Mouse (Mus musculus) liver, embryonic 12.5 days (tissue): ENCODE data around the gene Sema4b. TPM values are rescaled to one million over a fixed set of nuclear protein-coding genes. Genes with fewer than 3 reads are reported as not detected.

Source experiments
- ATAC-seq: fragments of 200-750 bp; cut with Nextera tagmentation; 2 replicates; pipeline ENCODE4 v1.8.0; 2017; ENCODE audit warnings: moderate number of reproducible peaks, mild to moderate bottlenecking, moderate library complexity
- H3K27ac ChIP-seq: fragments of 300-500 bp; sonication (generic); 2 replicates; pipeline ENCODE4 v1.5.1; 2016; ENCODE audit warnings: mild to moderate bottlenecking
- H3K27me3 ChIP-seq: fragments of 300-500 bp; sonication (generic); replicated peaks from 2 replicates; pipeline ENCODE4 v1.6.1; 2016; ENCODE audit warnings: mild to moderate bottlenecking, moderate library complexity
- H3K36me3 ChIP-seq: fragments of 300-500 bp; sonication (generic); 2 replicates; pipeline ENCODE4 v1.6.1; 2016; ENCODE audit warnings: mild to moderate bottlenecking, moderate library complexity
- H3K4me1 ChIP-seq: fragments of 300-500 bp; sonication (generic); 2 replicates; pipeline ENCODE4 v1.6.1; 2016
- H3K4me2 ChIP-seq: fragments of 300-500 bp; sonication (generic); 2 replicates; pipeline ENCODE4 v1.6.1; 2016; ENCODE audit warnings: mild to moderate bottlenecking, moderate library complexity
- H3K4me3 ChIP-seq: fragments of 300-500 bp; sonication (generic); 2 replicates; pipeline ENCODE4 v1.5.1; 2016; ENCODE audit warnings: mild to moderate bottlenecking, moderate library complexity
- H3K9ac ChIP-seq: fragments of 300-500 bp; sonication (generic); 2 replicates; pipeline ENCODE4 v1.6.1; 2016; ENCODE audit warnings: mild to moderate bottlenecking, moderate library complexity
- H3K9me3 ChIP-seq: fragments of 300-500 bp; sonication (generic); replicated peaks from 2 replicates; pipeline ENCODE4 v1.6.1; 2016; ENCODE audit warnings: mild to moderate bottlenecking, moderate library complexity
- WGBS: fragments of 180-500 bp; shearing (Covaris S2); methylation state at CpG from one replicate; pipeline ENCODE4 v1.1.7; 2016; ENCODE audit not compliant: insufficient replicate concordance; 5-methylcytosine and 5-hydroxymethylcytosine counted together
- polyA plus RNA-seq: library from polyadenylated mRNA; unstranded; fragments of >200 nt; fragmentation: Nextera tagmentation; extraction: Ambion mirVana; gene quantifications from 2 replicates; pipeline ENCODE4 v1.2.1, GENCODE M21; 2016

The Sema4b gene
- polyA plus RNA-seq, 1 experiment from 2014 or later, result 17.9 TPM

GRCm38 (mm10) chr7:80199851-80200587 lies 13.4 kb downstream of the Sema4b start:
- 65% methylated on average over 11 of the region's 11 CpGs for WGBS
- peaks cover 90% of the 10 kb centered on the region for H3K4me1 ChIP-seq
- H3K27ac ChIP-seq, result peak overlapping the region; percentile 93
- peak overlapping the region; percentile 87 for H3K4me2 ChIP-seq
- no peaks in the 10 kb centered on the region for H3K9me3 ChIP-seq
- no peaks in the 10 kb centered on the region for H3K27me3 ChIP-seq
- peak overlapping the region; percentile 92 for H3K4me3 ChIP-seq
- ATAC-seq, result no peak
- peaks cover 46% of the 10 kb centered on the region for H3K36me3 ChIP-seq
- H3K9ac ChIP-seq, result peak overlapping the region; percentile 97

GRCm38 (mm10) chr7:80200588-80200945 lies 13.9 kb downstream of the Sema4b start:
- H3K4me1 ChIP-seq, result peaks cover 90% of the 10 kb centered on the region
- ATAC-seq, result no peak
- peak overlapping the region; percentile 87 for H3K4me2 ChIP-seq
- no peaks in the 10 kb centered on the region for H3K9me3 ChIP-seq
- H3K27ac ChIP-seq, result peak overlapping the region; percentile 93
- H3K9ac ChIP-seq, result peak overlapping the region; percentile 97
- peaks cover 46% of the 10 kb centered on the region for H3K36me3 ChIP-seq
- WGBS, result 71% methylated on average over 6 of the region's 6 CpGs
- H3K4me3 ChIP-seq, result peak overlapping the region; percentile 92
- H3K27me3 ChIP-seq, result no peaks in the 10 kb centered on the region

- H3K9ac ChIP-seq, result peak overlapping the region; percentile 97
- peaks cover 46% of the 10 kb centered on the region for H3K36me3 ChIP-seq
- WGBS, result 83% methylated on average over 5 of the region's 5 CpGs
- H3K4me2 ChIP-seq, result peak overlapping the region; percentile 87
- no peaks in the 10 kb centered on the region for H3K27me3 ChIP-seq
- H3K9me3 ChIP-seq, result no peaks in the 10 kb centered on the region
- ATAC-seq, result no peak
- H3K4me3 ChIP-seq, result peak overlapping the region; percentile 92
- peak overlapping the region; percentile 93 for H3K27ac ChIP-seq
- peaks cover 90% of the 10 kb centered on the region for H3K4me1 ChIP-seq
Observed at GRCm38 (mm10) chr7:80200963-80201539, 14.4 kb downstream of the Sema4b start.

GRCm38 (mm10) chr7:80201888-80202540 lies 15.4 kb downstream of the Sema4b start:
- Histone ChIP-seq H3K4me1 (peaks cover 91% of the 10 kb centered on the region), H3K4me2 (peak overlapping the region; percentile 87)

GRCm38 (mm10) chr7:80202961-80203360 lies 16.3 kb downstream of the Sema4b start:
- H3K36me3 ChIP-seq, result peaks cover 50% of the 10 kb centered on the region
- H3K4me1 ChIP-seq, result peaks cover 91% of the 10 kb centered on the region
- H3K4me3 ChIP-seq, result peak overlapping the region; percentile 36
- H3K4me2 ChIP-seq, result peak overlapping the region; percentile 87
- no peaks in the 10 kb centered on the region for H3K27me3 ChIP-seq
- peak overlapping the region; percentile 97 for H3K9ac ChIP-seq
- WGBS, result 54% methylated on average over 5 of the region's 5 CpGs
- ATAC-seq, result no peak
- no peaks in the 10 kb centered on the region for H3K9me3 ChIP-seq
- peak overlapping the region; percentile 93 for H3K27ac ChIP-seq

More at GRCm38 (mm10) chr7:80201888-80202540, 15.4 kb downstream of the Sema4b start:
- H3K27me3 ChIP-seq, result no peaks in the 10 kb centered on the region
- peak overlapping the region; percentile 36; the same call in 1 of the 2 replicates for H3K4me3 ChIP-seq
- H3K9ac ChIP-seq, result peak overlapping the region; percentile 97; the same call in 1 of the 2 replicates
- 89% methylated on average over 15 of the region's 15 CpGs for WGBS
- H3K9me3 ChIP-seq, result no peaks in the 10 kb centered on the region
- peaks cover 46% of the 10 kb centered on the region for H3K36me3 ChIP-seq
- no peak for ATAC-seq
- H3K27ac ChIP-seq, result peak overlapping the region; percentile 93

- Histone ChIP-seq H3K9ac (peak overlapping the region; percentile 97), H3K9me3 (no peaks in the 10 kb centered on the region), H3K27me3 (no peaks in the 10 kb centered on the region), H3K4me3 (peak overlapping the region; percentile 36), H3K36me3 (peaks cover 50% of the 10 kb centered on the region), H3K4me1 (peaks cover 96% of the 10 kb centered on the region), H3K27ac (peak overlapping the region; percentile 93), H3K4me2 (peak overlapping the region; percentile 87)
- no peak for ATAC-seq
- 19% methylated on average over 12 of the region's 12 CpGs for WGBS
Observed at GRCm38 (mm10) chr7:80203638-80204096, 17.0 kb downstream of the Sema4b start.

GRCm38 (mm10) chr7:80204362-80204761 lies 17.7 kb downstream of the Sema4b start:
- peaks cover 50% of the 10 kb centered on the region for H3K36me3 ChIP-seq
- 0 out of 2 replicates have a peak overlapping the region, but pooled peaks have one; percentile 36 for H3K4me3 ChIP-seq
- WGBS, result 67% methylated on average over 4 of the region's 4 CpGs
- no peak for ATAC-seq
- H3K9me3 ChIP-seq, result no peaks in the 10 kb centered on the region
- peak overlapping the region; percentile 87 for H3K4me2 ChIP-seq
- H3K27me3 ChIP-seq, result no peaks in the 10 kb centered on the region
- peaks cover 100% of the 10 kb centered on the region for H3K4me1 ChIP-seq
- peak overlapping the region; percentile 93 for H3K27ac ChIP-seq
- H3K9ac ChIP-seq, result peak overlapping the region; percentile 97; the same call in 1 of the 2 replicates

GRCm38 (mm10) chr7:80204961-80205360 lies 18.3 kb downstream of the Sema4b start:
- H3K4me2 ChIP-seq, result peak overlapping the region; percentile 87
- H3K36me3 ChIP-seq, result peaks cover 48% of the 10 kb centered on the region
- no peak for ATAC-seq
- H3K9me3 ChIP-seq, result no peaks in the 10 kb centered on the region
- H3K9ac ChIP-seq, result no peak overlapping the region
- H3K4me1 ChIP-seq, result peaks cover 100% of the 10 kb centered on the region
- no peak overlapping the region for H3K4me3 ChIP-seq
- H3K27ac ChIP-seq, result peak overlapping the region; percentile 100
- WGBS, result 43% methylated on average over 7 of the region's 7 CpGs
- no peaks in the 10 kb centered on the region for H3K27me3 ChIP-seq

- peaks cover 40% of the 10 kb centered on the region for H3K36me3 ChIP-seq
- H3K4me1 ChIP-seq, result peaks cover 100% of the 10 kb centered on the region
- H3K4me2 ChIP-seq, result peak overlapping the region; percentile 87
- peak overlapping the region; percentile 100 for H3K27ac ChIP-seq
- no peaks in the 10 kb centered on the region for H3K9me3 ChIP-seq
- WGBS, result 56% methylated on average over 12 of the region's 12 CpGs
- H3K27me3 ChIP-seq, result no peaks in the 10 kb centered on the region
- ATAC-seq, result no peak
- H3K9ac ChIP-seq, result peak overlapping the region; percentile 75
- H3K4me3 ChIP-seq, result no peak overlapping the region
Observed at GRCm38 (mm10) chr7:80205705-80206589, 19.3 kb downstream of the Sema4b start.

- peak overlapping the region; percentile 75 for H3K9ac ChIP-seq
- peak overlapping the region; percentile 42 for H3K4me3 ChIP-seq
- peak overlapping the region; percentile 87 for H3K4me2 ChIP-seq
Observed at GRCm38 (mm10) chr7:80207314-80207731, 20.7 kb downstream of the Sema4b start.

GRCm38 (mm10) chr7:80208026-80208642 lies 21.5 kb downstream of the Sema4b start:
- H3K9me3 ChIP-seq, result no peaks in the 10 kb centered on the region
- H3K27me3 ChIP-seq, result no peaks in the 10 kb centered on the region
- H3K27ac ChIP-seq, result peak overlapping the region; percentile 100
- peak overlapping the region; percentile 42 for H3K4me3 ChIP-seq
- WGBS, result 34% methylated on average over 18 of the region's 18 CpGs
- H3K36me3 ChIP-seq, result peaks cover 35% of the 10 kb centered on the region
- H3K4me1 ChIP-seq, result peaks cover 99% of the 10 kb centered on the region
- peak overlapping the region; percentile 75 for H3K9ac ChIP-seq
- ATAC-seq, result peak; percentile 18; the same call in 1 of the 2 replicates
- peak overlapping the region; percentile 87 for H3K4me2 ChIP-seq

More at GRCm38 (mm10) chr7:80207314-80207731, 20.7 kb downstream of the Sema4b start:
- ATAC-seq, result no peak
- WGBS, result 26% methylated on average over 3 of the region's 3 CpGs
- H3K27me3 ChIP-seq, result no peaks in the 10 kb centered on the region
- no peaks in the 10 kb centered on the region for H3K9me3 ChIP-seq
- H3K4me1 ChIP-seq, result peaks cover 99% of the 10 kb centered on the region
- H3K27ac ChIP-seq, result peak overlapping the region; percentile 100
- peaks cover 35% of the 10 kb centered on the region for H3K36me3 ChIP-seq
